Mouse (Mus musculus) adrenal gland, postnatal 4 days (tissue): ENCODE measurements around the gene Dnajb12. TPM values are rescaled to one million over a fixed set of nuclear protein-coding genes. Genes with fewer than 3 reads are reported as not detected.

Experiments used
- DNase-seq, 2 experiments: peaks; one replicate each; pipeline ENCODE4 v3.0.0; 2021 to 2022; ENCODE audit warnings: low spot score in 2 of 2, mixed read lengths in 2 of 2
- long read RNA-seq, 2 experiments: library from polyadenylated mRNA; stranded (forward); transcript quantifications; one replicate each; pipeline ENCODE4 v2.0.0; 2021
- total RNA-seq, 2 experiments: library from RNA; stranded (reverse); gene quantifications; 2 replicates each; pipeline ENCODE4 v1.2.3; 2021

Dnajb12 gene
- 10 to 100 TPM; 63.9 to 66.3 TPM for total RNA-seq
- long read RNA-seq, experiment 1, transcript Dnajb12-205 (9 exons, 3,041 nt): major isoform, 27 of 87 reads
- long read RNA-seq, experiment 1, transcript Dnajb12-201 (9 exons, 2,238 nt): minor isoform, 25 of 87 reads
- long read RNA-seq, experiment 1, transcript Dnajb12-204 (9 exons, 3,070 nt): minor isoform, 13 of 87 reads
- long read RNA-seq, experiment 1, partial matches to known transcripts: 10 of 87 reads
- long read RNA-seq, experiment 1, other reads (novel, unspliced or antisense): 12 of 87 reads
- long read RNA-seq, experiment 2, transcript Dnajb12-204 (9 exons, 3,070 nt): minor isoform, 25 of 125 reads
- long read RNA-seq, experiment 2, transcript Dnajb12-201 (9 exons, 2,238 nt): minor isoform, 29 of 125 reads
- long read RNA-seq, experiment 2, transcript Dnajb12-205 (9 exons, 3,041 nt): major isoform, 38 of 125 reads
- long read RNA-seq, experiment 2, partial matches to known transcripts: 11 of 125 reads
- long read RNA-seq, experiment 2, other reads (novel, unspliced or antisense): 21 of 125 reads

DNA sequence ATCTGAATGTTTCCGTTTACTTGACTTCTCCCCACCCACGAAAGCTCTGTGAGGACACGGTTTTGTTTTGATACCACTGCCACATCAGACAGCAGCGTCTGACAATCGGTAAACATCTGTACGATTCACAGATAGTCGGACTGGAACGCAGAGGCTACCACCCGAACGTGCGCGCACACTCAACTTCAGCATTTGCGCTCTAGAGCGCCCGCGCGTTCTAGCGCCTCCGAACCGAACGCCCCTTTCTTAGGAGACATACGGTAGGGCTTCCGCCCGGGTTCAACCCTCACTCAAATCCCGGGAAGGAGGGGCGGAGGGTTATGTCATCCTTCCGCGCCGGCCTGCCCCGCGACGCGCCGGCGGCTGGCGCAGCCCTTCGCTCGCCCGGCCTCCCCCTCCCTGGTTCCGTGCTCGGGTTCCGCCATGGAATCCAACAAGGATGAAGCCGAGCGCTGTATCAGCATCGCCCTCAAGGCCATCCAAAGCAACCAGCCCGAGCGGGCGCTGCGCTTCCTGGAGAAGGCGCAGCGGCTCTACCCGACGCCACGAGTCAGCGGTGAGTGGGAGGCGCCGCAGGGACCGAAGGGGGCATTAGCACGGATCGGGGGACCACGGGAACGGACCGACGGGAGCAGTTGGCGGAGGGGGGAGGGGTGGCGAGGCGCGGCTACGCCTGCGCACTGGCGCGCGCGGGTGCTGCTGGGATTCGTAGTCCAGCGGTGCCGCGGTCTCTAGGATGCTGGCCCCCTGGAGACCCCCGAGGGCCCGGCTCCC is at the start of gene Dnajb12:
Gene Dnajb12, plus strand, starts transcription at position 302 of the 774 bp plus-strand sequence.
- peak; percentile 86 to 91 for DNase-seq

DNA sequence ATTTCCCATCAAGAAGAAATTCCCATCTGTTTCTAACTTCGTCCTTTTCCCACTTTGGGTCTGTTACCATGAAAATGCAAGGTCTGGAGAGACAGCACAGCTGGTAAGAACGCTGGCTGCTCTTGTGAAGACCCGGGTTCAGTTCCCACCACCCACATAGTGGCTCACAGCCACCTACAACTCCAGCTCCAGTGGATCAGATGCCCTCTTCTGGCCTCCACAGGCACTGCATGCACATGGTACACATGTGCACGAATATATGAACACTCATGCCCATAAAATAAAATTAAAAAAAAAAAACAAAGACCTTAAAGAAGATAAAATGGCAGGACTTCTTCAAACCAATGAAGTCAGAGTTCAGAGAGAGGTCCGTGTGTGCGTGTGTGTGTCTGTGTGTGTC is 49.5 kb upstream of the Dnajb12 start:
- DNase-seq: no peak

DNA sequence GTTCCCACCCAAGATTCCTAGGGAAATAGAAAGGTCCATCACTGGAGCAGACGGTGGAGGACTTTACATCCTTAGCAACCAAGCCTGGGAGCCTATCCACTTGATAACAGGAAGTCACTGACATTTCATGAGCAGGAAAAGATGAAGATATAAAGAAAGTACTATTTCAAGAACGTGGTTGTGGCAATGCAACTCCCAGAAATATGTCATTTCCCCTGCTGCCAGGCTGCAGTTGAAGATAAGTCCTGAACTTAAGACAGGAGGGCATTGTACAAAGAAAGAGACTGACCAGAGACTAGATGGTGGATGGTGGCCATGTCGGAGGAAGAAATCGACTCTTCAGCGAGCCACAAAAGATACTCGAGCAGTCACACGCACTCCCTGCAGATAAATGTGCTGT is 47.4 kb upstream of the Dnajb12 start:
- DNase-seq: no peak

DNA sequence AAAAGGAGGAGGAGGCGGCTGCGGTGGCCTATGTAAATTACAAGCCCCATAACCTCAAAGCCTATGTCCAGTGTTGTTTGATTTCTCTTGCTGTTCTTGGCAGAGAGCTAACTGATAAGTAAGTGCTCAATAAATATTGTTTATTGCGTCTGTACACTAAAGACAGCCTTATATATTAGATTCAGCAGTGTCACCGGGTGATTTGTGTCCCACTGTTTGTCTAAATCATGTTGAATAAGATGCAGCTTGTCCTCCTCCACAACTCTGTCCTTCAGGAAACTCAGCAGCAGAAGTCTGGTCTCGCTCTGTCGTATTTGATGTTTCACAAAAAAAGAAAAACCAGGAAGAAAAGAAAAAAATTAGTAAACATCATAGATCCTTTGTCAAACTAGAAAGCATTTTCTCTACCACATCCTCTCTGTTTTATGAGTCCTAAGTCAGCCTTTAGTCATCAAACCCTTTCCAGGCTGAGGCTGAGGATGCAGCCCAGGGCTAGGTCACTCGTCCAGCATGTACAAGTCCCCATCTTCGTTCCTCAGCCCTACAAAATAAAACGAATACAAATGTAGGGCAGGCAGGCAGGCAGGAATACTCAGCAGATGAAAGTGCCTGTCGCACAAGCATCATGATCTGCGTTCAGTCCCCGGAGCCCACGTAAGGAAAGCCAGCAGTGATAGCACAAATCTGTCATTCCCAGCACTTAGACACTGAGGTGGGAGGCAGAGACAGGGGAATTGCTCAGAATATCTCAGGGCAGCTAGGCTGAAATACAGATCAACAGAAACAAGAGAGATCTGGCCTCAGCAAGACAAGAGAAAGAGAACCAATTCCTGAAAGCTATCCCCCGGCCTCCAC is 43.8 kb upstream of the Dnajb12 start:
- DNase-seq: no peak

DNA sequence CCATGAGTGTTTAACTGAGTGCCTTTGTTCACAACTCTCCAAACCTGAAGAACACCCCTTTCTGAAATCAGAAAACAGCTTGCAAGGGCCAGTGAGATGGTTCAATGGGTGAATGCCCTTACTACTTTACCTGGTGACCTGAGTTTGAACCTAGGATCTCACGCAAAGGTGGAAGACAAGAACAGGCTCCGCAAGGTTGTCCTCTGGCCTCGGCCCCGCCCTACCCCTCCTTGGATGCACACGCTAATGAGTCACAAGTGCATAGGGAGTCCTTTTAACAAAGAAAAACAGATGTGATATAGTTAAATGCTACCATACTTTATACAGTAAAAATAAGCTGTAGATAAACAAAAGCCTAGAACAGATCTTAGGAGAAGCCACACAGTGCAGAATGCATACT is 41.9 kb upstream of the Dnajb12 start:
- no peak for DNase-seq

DNA sequence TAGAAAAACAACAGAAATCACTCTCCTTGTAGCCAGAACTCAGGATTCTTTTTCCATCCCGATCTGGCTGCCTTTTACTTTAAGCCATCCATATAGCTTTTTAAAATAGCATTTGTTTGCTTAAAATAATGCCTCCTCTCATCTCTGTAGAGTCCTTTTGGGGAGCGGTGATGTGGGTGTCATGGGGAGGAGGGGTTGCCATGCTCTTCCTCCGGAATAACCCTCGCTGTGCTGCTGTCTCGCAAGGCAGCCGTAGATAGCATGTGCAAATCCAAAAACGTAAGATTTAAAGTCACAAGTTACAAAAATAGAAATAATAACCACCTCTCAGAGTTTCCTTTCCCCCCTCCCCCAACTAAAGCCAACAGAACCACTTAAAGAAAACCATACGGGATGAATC is 37.9 kb upstream of the Dnajb12 start:
- DNase-seq: no peak

DNA sequence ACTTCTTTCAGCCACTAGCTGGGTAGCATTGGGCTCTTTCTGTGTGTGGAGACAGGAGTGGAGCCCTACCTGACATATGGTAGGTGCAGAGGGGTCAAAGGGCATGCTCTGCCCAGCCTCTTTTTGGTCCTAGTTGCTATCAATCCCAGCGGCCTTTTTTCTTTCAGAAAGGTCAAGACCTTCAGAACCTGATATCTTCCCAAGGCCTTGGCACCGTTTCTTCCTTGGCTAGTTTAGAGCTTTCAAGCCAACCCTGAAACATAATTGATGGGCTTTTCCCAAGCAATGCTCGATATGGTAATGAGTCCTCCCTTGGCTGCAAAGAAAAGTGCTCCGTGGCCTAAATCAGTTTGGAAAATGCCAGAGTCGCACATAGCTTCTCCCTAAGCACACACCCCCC is 36.2 kb upstream of the Dnajb12 start:
- DNase-seq: no peak

DNA sequence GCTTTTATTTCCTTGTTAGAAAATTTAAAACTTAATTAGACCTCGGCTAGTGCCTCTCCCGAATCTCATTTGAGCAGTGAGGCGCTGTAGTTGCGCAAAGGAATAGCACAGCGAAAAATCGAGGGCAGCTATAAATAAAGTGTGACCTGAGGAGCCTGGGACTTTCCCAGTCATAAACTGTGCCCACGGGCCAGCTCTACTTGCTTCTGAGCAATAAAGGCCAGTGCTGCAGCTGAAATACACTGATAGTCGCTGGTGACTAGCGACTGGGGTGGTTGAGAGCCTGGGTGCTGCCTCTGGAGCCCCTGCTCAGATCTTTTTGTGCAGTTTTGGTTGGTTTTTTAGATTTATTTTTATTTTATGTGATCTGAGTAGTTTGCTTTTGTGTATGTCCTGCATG is 34.7 kb upstream of the Dnajb12 start:
- no peak for DNase-seq

DNA sequence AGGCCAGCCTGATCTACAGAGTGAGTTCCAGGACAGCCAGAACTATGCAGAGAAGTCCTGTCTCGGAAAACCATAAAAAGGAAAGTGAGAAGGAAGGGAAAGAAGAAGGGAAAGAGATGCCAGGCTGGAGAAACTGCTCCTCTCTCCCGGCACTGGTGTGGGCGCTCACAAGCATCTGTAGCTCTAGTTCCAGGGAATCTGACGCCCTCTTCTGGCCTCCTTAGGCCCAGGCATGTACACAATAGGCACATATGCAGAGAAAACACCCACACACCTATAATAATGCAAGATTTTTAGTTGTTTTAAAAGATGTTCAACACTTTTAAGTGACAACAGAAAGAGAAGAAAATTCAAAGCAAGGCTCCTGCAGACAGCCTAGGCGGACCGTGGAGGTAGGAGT is 32.9 kb upstream of the Dnajb12 start:
- DNase-seq: no peak

DNA sequence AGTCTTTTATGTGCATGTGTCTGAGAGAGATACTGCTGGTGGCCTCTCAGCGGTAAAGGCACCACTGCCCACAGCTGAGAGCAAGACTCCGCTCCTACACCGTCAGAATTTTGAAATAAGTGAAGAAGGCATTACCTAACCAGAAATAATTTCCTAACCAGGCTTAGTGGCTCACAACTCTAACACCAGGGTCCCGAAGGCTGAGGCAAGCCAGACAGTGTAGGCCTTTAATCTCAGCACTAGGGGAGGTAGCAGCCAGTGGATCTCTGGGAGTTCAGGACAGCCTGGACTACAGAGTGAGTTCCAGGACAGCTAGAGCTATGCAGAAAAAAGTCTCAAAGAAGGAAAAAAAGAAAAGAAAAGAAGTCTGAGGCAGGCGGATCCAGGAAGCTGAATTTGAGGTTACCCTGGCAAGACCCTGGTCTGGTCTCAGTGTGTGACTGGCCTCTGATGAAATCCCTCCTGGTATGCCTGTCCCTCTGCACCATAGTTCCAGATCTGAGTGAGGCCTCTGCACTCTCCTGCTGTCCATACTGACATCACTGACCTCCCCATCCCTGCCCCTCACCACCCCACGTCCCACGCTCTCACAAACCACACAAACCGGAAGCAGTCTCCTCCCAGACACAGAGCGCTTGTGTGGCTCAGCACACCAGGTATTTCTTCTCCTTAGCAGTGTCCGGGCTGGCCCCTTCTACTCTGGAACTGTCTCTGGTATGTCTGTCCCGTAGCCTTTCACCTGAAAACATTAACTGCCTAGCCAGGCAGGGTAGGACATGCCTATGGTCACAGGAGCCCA is 31.1 kb upstream of the Dnajb12 start:
- DNase-seq: no peak

DNA sequence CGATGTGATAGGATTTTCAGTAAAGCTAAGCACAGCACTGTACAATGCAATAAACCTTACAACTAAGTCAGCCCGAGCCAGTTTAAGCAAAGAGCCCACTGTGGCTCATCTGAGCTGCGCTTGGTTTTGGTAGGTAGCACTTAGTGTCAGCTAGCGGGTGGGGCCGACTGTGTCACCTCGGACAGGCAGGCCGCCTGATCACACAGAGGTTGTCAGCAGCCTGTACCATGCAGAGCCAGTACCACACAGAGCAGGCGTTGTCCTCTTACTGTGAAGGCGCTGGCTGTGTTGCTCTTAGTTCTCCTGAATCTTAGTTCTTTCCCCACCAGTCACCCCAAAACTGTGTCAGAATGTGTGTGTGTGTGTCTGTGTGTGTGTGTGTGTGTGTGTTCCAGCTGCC is 30.4 kb upstream of the Dnajb12 start:
- no peak for DNase-seq

DNA sequence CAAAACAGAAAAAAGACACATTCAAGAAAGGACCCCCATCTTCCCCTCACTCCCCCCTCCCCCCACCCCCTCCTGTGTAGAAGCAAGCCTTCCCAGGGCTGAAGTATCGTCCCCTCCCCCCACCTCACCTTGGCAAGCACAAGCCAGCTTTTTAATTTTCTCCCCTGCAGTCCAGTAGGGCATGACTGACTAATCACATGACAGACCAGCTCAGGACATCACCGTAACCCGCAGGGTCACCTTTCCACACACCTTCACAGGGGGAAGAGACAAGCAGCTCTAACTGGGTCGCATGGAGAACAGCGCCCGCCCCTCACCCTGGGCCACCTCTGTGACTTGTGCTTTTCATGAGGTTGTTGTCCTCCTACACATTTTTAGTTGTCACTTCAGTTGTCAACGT is 30.0 kb upstream of the Dnajb12 start:
- no peak for DNase-seq

DNA sequence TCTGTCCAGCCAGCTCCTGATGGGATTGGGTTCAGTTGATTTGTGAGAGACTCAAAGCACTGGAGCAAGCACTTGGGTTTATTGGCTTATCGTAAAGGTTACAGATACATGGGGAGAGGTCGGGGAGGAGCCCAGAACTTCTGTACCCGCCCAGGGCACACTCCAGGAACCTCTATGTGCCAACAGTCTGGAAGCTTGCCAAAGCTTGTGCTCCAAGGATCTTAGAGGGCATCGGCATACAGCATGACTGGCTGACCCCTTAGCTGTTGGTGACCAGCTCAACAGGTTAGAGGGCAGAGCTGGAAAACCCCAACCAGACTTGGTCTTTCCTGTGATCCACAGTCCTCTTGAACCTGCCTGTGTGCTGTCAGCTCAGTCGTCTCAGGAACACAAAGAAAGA is 22.2 kb upstream of the Dnajb12 start:
- no peak for DNase-seq

DNA sequence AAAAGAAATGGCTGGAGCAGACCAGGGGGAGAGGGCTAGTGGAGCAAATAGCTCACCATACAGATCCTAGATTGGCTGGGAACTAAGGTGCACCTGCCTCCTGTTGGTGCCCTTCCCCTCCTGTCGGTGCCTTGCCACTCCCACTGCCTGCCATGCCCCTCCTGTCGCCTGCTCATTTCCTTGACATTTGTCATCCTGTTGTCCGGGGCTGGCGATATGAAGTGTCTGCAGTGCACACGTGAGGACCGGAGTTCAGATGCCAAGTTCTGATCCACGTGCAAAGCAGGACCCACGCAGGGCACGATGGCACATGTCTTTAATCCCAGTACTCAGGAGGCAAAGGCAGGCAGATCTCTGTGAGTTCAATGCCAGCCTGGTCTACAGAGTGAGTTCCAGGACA is 18.7 kb upstream of the Dnajb12 start:
- DNase-seq: no peak

DNA sequence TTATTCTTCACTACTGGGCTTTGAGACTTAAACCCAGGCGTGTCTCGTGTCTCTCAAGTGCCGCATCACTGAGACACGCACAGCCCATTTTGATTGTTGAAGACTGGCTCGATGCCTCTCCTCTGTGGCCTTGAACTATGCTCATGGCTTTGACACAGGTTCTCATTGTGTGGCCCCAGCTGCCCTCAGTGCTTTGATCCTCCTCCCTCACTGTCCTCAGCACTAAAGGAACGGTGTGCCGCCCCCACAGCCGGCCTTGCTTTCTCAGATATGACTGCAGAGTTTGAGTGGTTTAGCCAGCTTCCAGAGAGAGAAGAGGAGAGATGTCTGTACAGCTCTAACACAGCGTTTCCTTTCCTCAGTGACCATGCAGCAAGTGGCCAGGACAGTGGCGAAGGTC is 18.2 kb upstream of the Dnajb12 start:
- no peak for DNase-seq

DNA sequence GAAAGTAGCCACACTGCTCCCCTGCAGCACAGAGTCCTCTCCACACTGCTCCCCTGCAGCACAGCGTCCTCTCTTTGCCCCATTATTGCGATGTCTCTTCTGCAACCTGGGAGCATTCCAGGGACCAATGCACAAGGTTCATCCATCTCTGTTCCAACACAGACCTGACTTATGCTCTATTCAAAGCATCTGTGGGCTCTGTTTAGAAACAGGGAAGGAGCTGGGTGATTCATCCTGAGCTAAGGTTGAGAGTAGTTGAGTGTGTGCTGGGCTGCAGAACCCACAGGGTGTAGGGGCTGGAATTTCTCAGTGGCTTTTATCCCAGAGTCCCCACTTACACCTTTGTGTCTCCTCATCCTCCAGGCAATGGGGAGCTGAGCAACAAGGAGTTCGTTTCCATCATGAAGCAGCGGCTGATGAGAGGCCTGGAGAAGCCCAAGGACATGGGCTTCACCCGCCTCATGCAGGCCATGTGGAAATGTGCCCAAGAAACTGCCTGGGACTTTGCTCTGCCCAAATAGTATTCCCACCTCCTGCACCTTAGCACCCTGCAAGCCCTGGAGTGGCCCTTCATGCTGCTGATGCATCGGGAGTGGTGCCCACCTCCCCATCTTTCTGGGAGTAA is 16.4 kb upstream of the Dnajb12 start:
- DNase-seq: no peak

DNA sequence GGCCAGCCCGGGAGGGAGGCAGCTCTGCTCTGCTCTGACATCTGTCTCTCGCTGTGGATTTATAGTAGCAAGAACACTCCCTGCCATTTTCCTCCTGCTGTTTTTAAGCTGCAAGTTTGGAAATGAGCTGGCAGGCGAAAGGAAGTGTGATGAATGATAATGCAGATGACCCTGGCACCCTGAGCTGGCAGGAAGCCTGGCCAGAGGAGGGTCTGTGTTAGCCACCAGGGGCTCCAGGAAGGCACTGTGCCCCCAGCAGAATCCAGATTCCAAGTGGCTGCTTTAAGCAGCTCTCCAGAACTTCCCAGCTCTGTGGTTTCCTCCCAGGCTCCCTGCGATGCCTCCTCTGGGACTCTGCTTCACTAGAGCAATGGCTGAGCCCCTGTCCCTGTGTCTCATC is 15.7 kb upstream of the Dnajb12 start:
- no peak for DNase-seq

DNA sequence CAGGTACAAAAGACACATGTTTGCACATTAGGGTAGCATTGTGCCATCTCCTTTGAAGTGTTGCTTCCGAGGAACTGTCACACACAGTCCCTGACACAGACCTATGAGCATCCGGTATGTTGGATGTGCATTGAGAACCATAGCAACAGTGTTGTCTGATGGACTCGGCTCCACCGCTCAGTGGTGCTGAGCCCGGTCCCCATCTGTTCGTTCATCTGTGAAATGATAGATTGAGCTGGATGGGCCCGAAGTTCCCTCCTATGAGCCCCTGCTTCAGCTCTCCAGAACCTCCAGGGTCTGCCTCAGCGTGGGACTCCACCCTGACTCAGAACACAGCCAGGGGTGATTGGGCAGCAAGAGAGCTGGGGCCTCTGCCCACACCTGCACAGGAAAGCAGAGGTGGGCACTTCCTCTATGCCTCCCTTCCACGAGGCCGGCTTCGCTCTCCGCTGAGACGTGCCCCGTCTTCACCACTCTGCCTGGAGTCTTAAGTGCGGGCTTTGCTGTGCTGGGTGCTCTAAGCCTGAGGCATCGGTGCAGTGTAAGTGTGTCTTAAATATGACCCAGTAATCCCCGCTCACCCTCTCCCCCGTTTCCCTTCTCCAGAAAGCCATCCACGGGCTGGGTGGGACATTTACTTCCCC is 15.0 kb upstream of the Dnajb12 start:
- no peak for DNase-seq

DNA sequence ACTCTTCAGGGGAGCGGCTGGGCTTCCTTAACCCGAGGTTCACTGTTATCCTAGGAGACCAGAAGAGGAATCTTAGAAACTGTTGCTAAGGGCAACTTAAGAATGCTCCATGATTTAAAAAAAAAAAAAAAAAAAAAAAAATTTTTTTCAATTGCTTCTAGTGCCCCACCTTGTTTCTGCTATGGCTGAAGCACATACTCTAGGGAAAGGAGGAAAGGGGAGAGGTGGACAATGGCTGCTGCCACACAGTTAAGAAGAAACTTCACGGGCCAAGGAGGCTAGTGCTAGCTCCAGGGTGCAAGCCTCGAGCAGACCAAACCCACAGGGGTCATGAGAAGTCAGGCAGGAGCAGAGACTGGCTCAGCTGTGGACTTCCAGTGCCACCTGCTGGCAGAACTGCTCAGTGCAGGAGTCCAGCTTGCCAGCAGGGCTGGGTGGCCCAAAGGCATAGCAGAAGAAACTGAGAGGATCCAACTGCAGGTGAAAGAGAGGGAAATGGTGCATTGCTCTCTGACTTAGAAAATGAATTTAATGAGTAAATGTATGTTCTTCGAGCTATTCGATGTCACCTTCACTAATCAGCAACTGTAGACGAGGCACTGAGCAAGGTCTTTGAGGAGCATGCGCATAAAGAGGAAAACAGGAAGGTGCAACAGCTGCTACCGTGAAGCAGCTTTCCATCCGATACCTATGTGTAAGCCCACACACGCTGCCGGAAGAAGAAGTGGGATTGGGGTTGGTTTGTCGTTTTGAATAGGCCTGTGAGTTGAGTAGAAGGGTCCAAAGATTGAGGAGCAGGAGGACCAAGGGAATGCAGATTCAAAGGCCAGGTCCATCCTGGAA is 14.3 kb upstream of the Dnajb12 start:
- DNase-seq: peak; percentile 73 to 81
